Mouse (Mus musculus) brain, embryonic 14.5 days (tissue): Measurements from ENCODE around the gene Cnpy3.

Experiments
- CTCF ChIP-seq: fragments of 200-500 bp; IDR thresholded peaks from 2 replicates; pipeline ENCODE4 v1.5.1; 2012; ENCODE audit warnings: inconsistent platforms, mild to moderate bottlenecking, moderate library complexity, borderline replicate concordance; ENCODE audit not compliant: insufficient read depth, insufficient read length; ENCODE audit errors: extremely low read depth
- POLR2A ChIP-seq: fragments of 200-500 bp; IDR thresholded peaks from 2 replicates; pipeline ENCODE4 v1.6.1; 2012; ENCODE audit warnings: mild to moderate bottlenecking, inconsistent platforms, borderline replicate concordance; ENCODE audit not compliant: poor library complexity, insufficient read depth, insufficient read length, severe bottlenecking; ENCODE audit errors: extremely low read depth

GRCm38 (mm10) chr17:46772038-46772403 lies 20.0 kb upstream of the Cnpy3 start:
- TF ChIP-seq POLR2A: no peak
- no peak for TF ChIP-seq CTCF
